Mouse (Mus musculus) adrenal gland, postnatal 25 days (tissue): ENCODE measurements at regions not wholly inside any gene's neighbourhood (a gene's known extent, or its start where the extent isn't known, plus 50 kb on each side); places are given as distances from the start of the nearest gene placed in this dataset.

Experiments used
- DNase-seq: peaks from one replicate; pipeline ENCODE4 v3.0.0; 2021; ENCODE audit warnings: mixed read lengths

DNA sequence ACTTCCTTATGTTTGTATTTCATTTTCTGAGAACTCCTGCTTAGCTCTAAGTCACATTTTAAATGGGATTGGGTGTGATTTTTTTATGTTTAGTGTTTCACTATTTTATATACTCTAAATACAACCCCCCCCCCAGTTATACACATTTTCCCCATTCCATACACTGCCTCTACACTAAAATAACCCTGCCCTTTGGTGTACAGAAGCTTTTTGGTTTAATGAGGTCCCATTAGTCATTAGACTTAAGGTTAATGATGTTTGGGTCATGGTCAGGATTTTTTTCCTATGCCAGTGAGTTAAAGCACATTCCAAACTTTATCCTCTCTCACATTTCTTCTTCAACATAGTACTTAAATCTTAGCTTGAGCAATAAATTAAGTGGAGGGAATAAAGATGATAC, 149.2 kb downstream of the Tinag start:
- DNase-seq: no peak

DNA sequence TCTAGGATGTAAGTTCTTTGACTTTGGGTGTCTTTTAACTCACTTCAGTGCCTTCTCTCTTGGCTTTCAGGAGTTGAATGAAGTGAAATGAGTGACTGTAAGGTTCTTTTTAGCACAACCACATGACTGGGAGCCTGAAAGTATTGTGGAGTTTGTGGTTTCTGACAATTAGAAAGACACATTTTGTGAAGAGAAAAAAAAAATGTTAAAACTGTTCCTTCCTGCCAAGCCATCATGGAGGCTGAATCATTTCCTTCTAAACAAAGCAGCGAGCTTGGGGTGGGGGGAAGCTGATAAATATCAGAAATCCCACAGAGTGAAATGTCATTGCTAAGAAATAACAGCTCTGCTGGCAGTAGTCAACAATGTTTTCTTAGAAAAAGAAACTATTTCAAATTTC, 163.8 kb downstream of the Tinag start:
- no peak for DNase-seq

GRCm38 (mm10) chr9:76876020-76876419, 169.6 kb downstream of the Tinag start:
- no peak for DNase-seq

DNA sequence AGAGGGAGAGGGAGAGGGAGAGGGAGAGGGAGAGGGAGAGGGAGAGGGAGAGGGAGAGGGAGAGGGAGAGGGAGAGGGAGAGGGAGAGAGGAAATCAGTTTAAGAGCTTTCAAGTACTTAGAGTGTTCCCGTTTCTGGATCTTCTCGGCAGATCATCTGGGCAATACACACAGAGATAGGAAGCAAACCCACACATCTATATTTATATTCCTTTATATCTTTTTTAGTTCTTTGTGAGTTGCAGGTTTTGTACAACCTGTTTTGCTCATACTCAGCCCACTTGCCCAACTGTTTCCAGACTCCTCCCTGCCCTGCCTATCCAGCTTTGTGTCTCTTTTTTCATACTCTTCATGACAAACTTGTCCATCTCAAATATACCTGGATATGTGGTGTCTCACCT, 173.2 kb downstream of the Tinag start:
- no peak for DNase-seq

DNA sequence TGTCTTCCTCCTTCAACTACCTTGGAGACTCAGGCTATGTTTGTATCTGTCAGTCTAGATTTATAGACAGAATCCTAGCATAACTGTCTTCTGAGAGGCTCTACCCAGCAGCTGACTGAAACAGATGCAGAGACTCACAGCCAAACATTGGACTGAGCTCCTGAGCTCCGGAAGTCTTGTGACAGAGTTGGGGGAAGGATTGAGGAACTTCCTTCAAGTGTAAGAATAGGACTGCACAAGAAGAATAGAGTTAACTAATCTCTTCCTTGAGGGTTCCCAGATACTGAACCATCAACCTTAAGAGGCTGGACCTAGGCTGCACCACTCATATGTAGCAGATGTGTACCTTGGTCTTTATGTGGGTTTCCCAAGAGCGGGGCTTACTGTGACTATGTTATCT, 176.0 kb downstream of the Tinag start:
- DNase-seq: no peak

DNA sequence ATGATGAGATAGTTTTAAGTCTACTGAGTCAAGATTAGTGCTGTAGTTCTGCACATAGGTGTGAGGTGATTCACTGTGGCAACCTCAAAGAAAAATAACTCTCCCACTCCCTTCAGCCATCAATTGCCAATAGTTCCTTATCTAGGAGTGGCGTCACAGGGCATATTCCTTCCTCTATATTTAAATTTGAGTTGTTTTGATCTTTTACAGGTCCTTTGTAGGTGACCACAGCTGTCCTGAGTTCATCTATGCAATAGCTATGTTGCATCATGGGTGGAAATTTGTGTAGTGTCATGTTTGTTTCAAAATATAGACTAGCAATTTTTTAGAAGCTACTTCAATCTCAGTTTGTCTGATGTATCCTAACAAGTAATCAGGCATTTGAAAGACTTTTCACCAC, 177.0 kb downstream of the Tinag start:
- DNase-seq: no peak

GRCm38 (mm10) chr9:76822173-76822572, 223.4 kb downstream of the Tinag start:
- DNase-seq: no peak

GRCm38 (mm10) chr9:76794951-76795350, 228.0 kb upstream of the Fam83b start:
- no peak for DNase-seq

- DNase-seq: peak; percentile 47
Observed at GRCm38 (mm10) chr9:76788654-76789053, 221.7 kb upstream of the Fam83b start.
